Mouse (Mus musculus) monocyte, adult 5-6 weeks (primary cell): ENCODE data around the gene Draxin. TPM values are rescaled to one million over a fixed set of nuclear protein-coding genes. Genes with fewer than 3 reads are reported as not detected.
"Not testable (repeated sequence)": the region's sequence is repeated elsewhere in the genome, so short reads cannot be mapped to it uniquely, and the experiment has no call there.

Experiments
- ATAC-seq: fragments of 153-309, 156-312 bp; replicated peaks from 2 replicates; pipeline ENCODE4 v1.8.0; 2017; ENCODE audit warnings: mild to moderate bottlenecking; ENCODE audit not compliant: low TSS enrichment, insufficient number of reproducible peaks, severe bottlenecking, poor library complexity, low FRiP score
- total RNA-seq: library from RNA; stranded (forward); fragments of 200-1000, 200-491, 200-594 nt; gene quantifications from 3 replicates; pipeline ENCODE4 v1.2.3, GENCODE M21; 2017

Gene Draxin
- total RNA-seq, 1 experiment from 2014 or later, result 0.29 TPM

DNA sequence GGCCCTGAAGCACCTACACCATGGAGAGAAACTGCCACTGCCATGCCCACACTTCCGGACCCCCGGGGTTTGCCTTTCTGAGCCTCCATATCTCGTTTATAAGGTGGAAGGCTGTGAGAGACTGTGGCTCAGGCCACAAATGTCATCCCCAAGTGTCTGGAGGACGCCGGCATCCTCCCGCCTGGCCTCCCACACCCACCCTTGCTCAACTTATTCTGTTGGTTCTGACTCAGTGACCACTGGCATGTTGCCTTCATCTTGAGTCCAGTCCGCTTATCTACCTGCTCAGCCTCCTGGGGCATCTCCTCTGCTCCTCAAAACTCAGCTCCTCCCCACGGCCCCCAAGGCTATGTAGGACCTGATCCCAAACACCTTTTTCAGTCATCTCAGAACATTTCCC is 63.2 kb downstream of the Draxin start:
- ATAC-seq, result no peak

DNA sequence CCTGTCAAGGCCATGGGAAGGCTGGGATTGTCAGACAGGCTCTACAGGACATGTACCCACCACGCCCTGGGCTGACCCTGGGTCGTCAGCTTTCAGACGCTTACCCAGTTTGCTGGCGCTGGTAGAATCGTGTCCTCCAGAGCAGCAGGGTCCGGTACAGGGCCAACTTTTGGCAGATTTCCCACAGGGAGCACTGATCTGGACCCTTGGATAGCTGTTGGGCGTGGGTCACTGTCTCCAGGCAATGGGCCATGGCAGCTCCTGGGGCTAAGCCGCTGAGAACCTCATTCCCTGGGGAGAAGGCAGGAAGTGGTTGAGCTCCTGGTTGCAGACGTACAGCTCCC is 64.1 kb downstream of the Draxin start:
- ATAC-seq, result no peak

DNA sequence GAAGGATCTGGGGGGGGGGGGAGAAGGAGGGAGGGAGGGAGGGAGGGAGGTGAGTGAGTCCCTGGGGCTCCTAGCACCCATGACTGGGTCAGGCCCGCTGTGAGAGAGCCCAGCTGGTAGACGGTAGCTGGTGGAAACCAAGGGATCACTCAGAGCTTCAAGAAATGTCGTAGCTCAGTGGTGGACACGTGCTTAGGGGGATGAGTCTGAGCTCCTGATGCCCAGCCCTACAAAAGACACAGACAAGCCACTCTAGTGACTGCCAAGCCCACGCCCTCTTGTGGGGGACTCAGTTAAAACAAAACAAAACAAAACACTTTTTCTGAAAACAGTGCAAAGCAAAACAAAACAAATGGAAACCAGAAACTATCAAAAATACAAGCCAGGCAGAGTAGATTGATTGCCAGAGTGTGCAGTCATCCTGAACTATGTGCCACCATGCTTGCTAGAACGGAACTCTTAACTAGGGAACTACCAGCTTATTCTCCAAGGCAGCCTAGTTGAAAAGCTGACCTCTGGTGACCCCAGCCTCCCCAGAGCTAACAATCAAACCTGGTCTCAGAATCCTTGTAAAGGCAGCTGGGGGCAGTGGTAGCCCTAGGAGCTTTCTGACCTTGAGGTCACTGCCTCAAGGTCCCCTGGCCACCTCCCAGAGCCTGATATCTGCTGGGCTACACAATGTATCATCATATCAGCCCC is 64.6 kb downstream of the Draxin start:
- no peak for ATAC-seq

DNA sequence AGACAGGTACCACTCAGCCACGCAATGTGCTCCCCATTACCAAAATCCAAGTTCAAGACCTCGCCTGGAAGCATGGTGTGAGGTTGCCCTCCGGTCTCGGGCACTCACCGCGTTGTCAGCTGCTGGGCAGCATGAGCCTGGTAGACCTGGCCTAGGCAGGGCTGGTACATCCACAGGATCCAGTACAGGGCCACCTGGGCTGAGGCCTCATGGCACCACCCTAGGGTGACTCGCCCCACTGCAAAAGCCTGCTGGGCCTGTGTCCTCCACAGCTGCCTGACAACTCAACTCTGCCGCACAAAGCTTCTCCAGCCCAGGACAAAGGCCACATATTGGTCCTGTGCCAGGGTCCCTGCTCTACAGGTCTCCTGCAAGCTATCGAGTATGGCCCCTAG is 69.4 kb downstream of the Draxin start:
- no peak for ATAC-seq

DNA sequence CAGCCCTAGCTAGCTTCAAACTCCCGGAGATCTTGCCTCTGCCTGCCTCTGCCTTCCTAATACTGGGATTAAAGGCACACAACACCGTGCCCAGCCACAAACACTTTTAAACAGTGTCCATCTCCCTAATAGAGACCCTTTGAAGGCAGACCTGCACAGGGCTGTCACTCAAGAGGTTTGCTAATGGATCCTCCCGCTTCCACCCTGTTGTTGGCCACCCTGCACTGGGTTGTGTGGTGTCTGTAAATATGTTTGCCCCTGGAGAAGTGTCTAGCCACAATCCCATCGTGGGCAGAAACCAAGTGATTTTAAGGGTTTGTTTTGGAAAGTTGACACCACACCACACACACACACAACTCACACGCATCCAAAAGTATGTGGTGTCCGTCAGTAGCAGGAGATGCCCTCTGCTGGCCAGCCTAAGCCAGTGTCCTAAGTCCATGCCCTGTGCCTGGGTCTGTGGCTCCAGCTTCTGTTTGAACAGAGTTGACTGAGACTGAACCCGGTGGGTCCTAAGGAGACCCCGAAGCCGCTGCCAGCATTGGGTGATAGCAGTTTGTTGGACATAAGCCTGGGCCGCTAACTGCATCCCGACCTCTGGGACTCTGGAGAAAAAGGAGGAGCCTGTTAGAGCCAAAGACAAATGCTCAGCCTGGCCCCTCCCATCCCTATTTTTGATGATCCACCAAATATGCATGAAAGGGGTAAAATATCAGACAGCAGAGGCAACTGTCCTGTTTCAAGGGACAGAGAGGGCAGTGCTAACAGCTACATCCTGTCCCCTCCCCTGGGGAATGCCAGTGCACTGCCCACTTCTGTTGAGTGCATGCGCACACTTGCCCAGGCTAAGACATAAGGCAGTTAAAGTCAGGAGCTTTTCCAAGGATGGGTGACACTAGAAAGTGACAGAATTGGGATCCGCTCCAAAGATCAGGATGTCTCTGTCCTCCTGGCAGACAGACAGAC is 70.1 kb downstream of the Draxin start:
- 0 out of 2 replicates have a peak, but pooled peaks have one; percentile 29 for ATAC-seq

DNA sequence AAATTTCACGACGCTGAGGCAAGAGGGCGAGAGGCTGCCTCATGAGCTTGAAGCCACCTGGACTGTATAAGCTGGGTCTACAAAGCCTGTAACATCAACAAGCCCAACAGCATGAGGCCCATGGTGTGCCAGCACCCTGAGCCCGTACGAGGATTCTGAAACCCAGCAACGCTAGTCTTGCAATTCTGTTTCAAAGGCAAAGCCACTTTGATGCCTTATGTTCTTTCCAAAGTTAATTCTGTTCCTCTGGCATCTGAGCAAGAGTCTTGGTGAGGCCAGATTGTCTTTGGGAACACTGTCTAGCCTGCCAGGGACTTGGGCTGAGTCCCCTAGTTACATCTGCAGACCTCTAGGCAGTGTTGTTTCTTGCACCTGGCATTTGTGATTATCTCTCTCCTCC is 71.5 kb downstream of the Draxin start:
- ATAC-seq, result no peak

DNA sequence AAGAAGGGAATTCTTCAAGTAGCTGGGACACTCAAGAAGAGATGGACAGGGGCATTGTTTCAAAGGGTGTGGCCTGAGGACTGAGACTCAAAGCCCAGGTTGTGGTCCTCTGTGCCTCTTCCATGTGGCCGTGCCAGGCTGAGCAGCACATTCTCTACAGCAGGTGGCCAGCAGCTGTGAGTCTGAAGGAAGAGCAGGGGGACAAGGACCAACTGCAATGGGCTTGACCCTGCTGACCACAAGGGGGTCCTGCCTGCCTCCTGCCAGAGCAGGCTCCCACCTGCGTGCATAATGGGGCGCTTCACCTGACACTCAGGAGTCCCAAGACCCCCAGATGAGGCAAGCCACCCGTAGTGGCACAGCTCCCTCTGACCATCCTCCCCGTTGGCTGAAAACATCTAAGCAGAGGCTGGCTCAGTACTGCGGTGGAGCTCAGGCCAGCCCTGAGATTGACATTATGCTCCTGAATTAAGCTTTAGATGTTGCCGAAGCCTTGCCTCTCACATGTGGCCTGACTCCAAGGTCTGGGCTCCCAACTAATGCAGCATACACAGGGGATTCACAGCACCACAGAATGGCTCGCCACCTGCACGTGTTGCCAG is 72.2 kb downstream of the Draxin start:
- ATAC-seq, result no peak

DNA sequence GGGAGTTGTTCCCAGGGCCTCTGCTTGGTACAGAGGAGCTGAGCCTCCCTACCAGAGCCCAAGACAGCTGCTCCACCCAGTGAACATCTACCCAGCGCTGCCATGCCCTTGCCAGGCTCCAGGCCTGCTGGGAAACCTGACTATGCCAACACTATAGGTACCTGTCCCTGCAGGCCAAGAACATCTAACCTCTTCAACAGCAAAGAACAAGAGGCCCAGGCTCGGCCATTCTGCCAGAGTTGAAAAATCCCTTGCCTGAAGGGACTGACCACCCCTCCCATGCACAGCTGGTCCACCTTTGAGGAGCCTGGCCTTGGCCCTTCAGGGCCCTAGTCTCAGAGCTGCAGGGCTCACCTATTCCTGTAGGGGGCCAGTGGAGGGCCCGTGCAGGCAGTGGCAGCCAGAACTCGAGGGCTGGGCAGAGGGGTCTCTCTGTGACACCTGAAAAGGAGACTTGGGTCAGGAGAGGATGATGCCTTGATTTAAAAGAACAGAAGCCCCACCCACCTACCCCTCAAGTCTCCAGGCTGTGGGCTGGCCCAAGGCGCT is 72.8 kb downstream of the Draxin start:
- no peak for ATAC-seq

DNA sequence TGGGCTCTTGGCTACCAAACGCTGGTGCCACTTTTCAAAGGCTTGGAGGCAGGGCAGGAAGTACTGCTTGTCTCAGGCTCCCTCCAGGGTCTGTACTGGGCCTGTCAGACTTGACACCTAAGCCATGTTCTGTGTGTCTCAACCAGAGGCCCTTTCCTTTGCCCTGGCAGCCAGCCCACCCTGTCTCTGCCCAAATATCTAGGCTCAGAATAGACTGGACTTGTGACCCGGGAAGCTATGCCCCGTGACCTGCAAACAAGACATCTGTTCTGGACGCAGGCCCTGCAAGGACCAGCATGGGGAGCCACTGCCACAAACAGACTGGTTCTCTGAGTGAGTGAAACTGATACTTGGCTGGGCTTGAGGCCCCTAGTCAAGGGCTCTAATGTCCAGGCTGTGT is 73.7 kb downstream of the Draxin start:
- no peak for ATAC-seq

DNA sequence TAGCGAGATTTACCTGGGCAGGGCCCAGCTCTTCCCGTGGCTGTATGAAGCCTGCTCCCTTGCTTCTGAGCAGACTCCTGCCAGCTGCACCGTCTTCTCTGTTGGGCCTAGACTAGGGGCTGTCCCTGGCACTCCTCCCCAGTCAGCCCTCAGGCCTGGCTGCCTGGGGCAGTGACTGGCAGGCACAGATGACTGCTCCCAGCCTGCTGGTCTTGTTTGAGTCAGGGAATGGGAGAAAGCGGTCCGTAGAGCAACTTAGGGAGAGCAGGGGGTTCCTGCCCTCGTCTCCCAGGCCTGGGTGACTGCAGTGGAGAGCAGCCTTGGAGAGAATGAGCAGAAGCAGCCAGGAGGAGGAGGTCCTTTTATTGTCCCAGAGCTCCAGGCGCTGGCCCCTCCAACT is 74.3 kb downstream of the Draxin start:
- no peak for ATAC-seq

DNA sequence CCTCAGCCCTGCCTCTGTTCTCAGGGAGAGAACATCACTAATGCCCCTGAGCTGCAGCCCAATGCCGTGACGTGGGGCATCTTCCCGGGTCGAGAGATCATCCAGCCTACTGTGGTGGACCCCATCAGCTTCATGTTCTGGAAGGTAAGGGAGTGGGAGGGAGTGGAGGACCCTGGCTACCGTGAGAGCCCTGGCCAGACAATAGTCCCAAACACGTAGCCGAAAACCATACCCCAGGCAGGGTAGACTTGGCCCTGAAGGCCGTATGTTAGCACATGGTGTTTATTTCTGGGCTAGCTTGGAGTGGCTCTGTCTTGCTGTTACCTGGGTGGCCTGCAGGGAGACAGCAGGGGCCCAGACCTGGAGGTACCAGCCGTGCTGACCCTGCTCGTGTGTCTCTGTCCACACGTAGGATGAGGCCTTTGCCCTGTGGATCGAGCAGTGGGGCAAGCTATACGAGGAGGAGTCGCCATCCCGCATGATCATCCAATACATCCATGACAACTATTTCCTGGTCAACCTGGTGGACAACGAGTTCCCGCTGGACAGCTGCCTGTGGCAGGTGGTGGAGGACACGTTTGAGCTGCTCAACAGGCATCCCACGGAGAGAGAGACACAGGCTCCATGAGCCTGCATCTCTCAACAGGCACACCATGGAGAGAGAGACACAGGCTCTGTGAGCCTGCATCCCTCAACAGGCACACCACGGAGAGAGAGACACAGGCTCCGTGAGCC is 75.4 kb downstream of the Draxin start:
- no peak for ATAC-seq

DNA sequence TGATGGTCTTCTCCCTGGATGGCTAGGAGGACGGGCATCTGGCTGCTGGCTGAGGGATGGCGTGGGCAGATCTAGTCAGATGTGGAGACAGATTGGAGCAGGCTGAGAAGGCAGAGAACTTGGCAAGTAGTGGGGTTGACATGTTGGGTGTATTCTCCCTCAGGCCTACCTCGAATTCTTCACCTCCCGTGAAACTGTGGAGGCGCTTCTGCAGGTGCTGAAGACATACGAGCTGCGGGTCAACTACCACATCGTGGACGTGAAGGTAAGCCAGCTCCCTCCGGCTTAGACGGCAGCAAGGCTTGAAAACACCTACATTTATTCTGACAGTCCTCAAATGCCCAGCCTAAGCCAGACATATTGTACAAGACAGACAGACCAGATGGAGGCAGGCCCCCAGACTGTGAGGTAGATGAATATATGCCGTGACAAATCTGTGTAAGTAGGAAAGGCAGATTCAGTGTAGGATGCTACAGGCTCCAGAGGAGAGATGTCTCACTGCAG is 77.0 kb downstream of the Draxin start:
- ATAC-seq, result no peak

DNA sequence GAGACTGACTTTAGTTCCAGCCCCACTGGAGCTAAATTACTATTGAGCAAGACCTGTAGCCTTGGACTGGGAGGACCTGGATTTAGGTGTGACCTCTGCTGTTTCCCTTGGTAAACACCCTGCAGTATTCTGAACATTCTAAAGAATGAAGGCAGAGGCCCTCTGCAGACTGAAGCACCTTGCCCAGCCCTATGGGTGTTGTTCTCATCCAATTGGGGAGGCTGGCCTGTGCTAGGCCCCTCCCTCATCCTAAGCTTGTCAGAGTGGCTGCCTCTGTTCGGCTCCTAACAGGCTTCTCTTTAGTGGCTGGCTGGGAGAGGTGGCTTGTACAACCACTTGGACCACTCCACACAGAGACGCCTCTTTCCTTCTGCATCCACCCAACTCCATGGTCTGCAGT is 77.5 kb downstream of the Draxin start:
- ATAC-seq, result no peak

DNA sequence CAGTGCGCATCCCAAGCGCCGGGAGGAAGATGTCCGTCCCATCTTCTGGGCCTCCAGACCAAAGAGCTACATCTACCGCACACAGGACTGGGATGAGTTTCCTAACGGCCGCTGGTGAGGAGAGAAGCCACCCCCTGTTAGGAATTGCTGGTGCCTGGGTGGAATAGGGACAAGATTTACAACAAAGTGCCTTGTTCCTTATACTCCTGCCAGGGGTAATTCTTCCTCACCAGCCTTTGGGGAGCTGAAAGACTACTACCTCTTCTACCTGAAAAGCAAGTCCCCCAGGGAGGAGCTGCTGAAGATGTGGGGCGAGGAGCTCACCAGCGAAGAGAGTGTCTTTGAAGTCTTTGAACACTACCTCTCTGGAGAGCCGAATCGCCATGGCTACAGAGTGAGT is 78.6 kb downstream of the Draxin start:
- ATAC-seq, result no peak

DNA sequence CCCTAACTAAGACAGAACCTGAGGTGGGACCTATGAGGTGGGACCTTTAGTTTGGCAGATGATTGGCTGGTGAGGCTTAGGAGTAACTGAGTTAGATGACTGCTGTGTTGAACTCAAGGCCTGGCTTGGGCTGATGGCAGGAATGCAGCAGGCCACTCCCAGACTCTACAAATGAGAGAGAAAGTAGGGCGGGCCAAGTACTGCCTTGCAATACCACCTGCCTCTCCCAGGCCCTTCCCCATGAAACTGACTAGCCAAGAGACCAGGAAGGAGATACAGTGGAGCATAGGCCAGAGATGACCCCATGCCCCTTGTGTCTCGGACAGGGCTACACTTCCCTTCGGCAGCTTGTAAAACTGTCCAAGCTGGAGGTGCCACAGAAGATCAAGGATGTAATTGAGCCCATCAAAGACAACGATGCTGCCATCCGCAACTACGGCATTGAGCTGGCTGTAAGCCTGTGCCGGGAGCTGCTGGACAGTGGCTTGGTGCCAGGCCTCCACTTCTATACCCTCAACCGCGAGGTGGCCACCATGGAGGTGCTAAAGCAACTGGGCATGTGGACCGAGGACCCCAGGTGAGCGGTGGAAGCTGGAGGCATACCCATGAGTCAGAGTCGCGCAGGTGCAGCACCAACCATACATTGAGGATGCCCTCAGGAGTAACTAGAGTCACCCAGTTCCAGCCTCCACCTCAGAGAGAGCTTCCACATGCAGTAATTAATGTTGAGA is 79.3 kb downstream of the Draxin start:
- no peak for ATAC-seq

DNA sequence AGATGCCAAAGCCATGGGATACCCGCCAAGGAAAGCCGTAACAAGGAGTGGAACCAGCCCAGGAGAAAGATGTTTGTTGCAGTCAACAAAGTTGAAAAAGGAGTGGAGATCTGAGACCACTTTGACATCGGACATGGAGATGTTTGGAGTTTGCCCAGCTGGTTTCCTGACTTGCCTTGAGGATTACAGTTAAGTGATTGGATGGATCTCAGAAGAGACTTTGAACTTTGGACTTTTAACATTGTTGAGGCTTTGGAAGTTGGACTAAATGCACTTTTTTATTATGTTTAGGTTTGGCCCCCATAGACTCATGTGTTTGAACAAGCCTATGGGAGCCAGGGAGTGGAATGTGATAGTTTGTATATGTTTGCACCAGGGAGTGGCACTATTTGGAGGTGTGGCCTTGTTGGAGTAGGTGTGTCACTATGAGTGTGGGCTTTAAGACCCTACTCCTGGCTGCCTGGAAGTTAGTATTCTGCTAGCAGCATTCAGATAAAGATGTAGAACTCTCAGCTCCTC is 80.0 kb downstream of the Draxin start:
- not testable (repeated sequence) for ATAC-seq
